13 mouse cellular contexts compared by ENCODE assay signal in the genomic region with DNA sequence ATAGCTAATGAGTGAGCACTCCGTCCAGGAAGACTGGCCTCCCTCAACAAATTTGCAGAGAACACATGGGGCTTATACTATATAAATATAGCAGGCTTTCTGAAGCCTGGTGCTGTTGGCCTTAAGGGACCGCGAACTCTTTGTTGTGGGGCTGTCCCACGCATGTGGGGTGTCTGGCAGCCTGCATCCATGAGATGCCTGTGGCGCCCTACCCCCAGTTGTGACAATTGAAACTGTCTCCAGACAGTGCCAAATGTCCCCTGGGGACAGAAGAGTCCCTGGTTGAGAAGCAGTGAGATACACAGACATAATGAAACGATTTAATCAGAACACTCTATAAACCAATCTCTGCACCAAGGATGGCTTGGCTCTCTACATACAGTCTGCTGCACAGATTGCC.
"Had no signal": no experiment of that assay in that cellular context is flagged by ENCODE, and none has a peak within 500 bp of the region (broad histone marks: within the 10 kb centered on the region; RNA-seq: fewer than 3 reads in every experiment).

No protein-coding gene starts in this region.

- H3K9ac ChIP-seq: kidney, embryonic 15.5 days; liver, embryonic 12.5 days; lung, embryonic 14.5 days; neural tube, embryonic 12.5 days had no signal

- H3K36me3 ChIP-seq: kidney, embryonic 15.5 days; liver, embryonic 12.5 days had no signal

- H3K4me3 ChIP-seq: kidney, embryonic 15.5 days; liver, embryonic 12.5 days; myocyte; neural tube, embryonic 12.5 days had no signal

- H3K4me1 ChIP-seq: liver, embryonic 12.5 days; neural tube, embryonic 12.5 days had no signal

- ATAC-seq: liver, embryonic 12.5 days had no signal

- H3K27me3 ChIP-seq: kidney, embryonic 15.5 days had no signal

- H3K4me2 ChIP-seq: kidney, embryonic 15.5 days; liver, embryonic 12.5 days; lung, embryonic 14.5 days; neural tube, embryonic 12.5 days had no signal

- DNase-seq: kidney, adult 2 months; kidney, postnatal 14 days; left cerebral cortex, postnatal 4 days; lung, embryonic 14.5 days; lung, postnatal 14 days; right cerebral cortex, postnatal 4 days; spleen, adult 18-20 months; thymus, adult 18-20 months; thymus, postnatal 14 days had no signal

- H3K9me3 ChIP-seq: kidney, embryonic 15.5 days; liver, embryonic 12.5 days; neural tube, embryonic 12.5 days had no signal

- H3K27ac ChIP-seq: kidney, embryonic 15.5 days; liver, embryonic 12.5 days; neural tube, embryonic 12.5 days had no signal
